Mouse (Mus musculus): Measurements from ENCODE around the gene Vmn2r22.

GRCm38 (mm10) chr6:123657040-123657439 lies 6.5 kb upstream of the Vmn2r22 start:
- TF ChIP-seq POLR2A (IDR thresholded peaks at IDR 0.05; ENCODE audit: low read depth, low read length) (no peak), CTCF (IDR thresholded peaks at IDR 0.05; ENCODE audit: borderline replicate concordance, insufficient read depth, low read length) (no peak)
